Mouse (Mus musculus): ENCODE data around the gene Alg13. TPM values are rescaled to one million over a fixed set of nuclear protein-coding genes. Genes with fewer than 3 reads are reported as not detected.

Gene Alg13
- polyA plus RNA-seq, 1 experiment from 2014 or later = 11.1 TPM

DNA sequence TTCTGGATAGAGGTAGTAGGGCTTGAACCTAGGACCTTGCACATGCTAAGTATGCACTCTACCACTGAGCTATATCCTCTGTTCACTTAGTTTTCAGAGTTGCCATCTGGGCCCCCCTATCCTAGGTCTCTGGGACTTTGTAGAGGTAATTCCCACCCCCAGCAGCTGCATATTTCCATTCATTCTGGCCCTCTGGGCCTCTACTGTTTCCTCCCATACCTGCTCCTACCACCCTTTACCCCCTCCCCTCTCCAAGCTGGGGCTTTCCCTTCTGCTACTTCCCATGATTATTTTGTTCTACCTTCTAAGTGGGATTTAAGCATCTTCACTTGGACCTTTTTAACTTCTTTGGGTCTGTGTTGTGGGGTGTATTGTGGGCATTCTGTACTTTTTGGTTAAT, 7.8 kb downstream of the Alg13 start:
- H3K36me3 ChIP-seq (ENCODE audit: control insufficient read depth, insufficient read depth, low read length) = no peaks in the 10 kb centered on the region
- H3K9me3 ChIP-seq (replicated peaks; ENCODE audit: control insufficient read depth, low read length, poor library complexity, severe bottlenecking) = no peaks in the 10 kb centered on the region
- H3K27me3 ChIP-seq (ENCODE audit: control insufficient read depth, insufficient read depth, low read depth, low read length) = no peaks in the 10 kb centered on the region
- no peak overlapping the region for H3K9ac ChIP-seq (ENCODE audit: low read depth, low read length)
- H3K27ac ChIP-seq (ENCODE audit: low read length) = no peak overlapping the region
- H3K4me1 ChIP-seq (ENCODE audit: control insufficient read depth, insufficient read depth, low read length) = no peaks in the 10 kb centered on the region
- no peak overlapping the region for H3K4me3 ChIP-seq (ENCODE audit: low read depth, low read length)
- no peak overlapping the region for H3K4me2 ChIP-seq (ENCODE audit: low read length)
- ATAC-seq = no peak

DNA sequence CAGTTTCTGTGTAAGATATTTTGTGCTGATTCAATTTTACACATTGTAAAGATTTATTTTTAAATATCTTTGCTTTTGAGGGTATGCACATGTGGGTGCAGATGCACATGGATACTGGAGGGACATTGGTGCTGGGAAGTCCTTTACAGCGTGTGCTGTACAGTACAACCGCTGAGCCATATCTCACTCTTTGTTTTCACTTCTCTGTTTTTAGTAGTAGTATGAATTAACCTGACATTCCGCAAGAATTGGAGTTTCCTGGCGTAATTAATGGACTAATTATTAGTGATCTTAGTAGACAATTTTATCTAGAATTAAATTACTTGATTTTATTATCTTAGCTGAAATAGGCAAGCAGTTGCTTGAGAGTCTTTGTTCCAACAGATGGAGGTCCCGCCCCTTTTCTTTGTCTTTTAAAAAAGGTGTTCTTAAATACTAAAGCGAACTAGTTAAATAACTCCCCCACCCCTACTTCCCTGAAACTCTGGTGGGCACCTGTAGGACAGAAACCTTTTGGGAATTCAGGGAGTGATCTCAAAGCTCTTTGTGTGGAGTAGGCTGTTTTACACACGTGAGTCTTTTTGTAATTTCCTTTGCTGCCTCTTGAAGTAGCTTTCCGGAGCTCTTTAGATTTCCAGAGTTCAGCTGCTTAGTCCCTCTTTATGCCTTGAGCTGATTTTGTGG, 17.9 kb downstream of the Alg13 start:
- Histone ChIP-seq H3K9ac (ENCODE audit: low read depth, low read length) (no peak overlapping the region), H3K4me1 (ENCODE audit: control insufficient read depth, insufficient read depth, low read length) (no peaks in the 10 kb centered on the region), H3K27ac (ENCODE audit: low read length) (no peak overlapping the region), H3K4me3 (ENCODE audit: low read depth, low read length) (no peak overlapping the region), H3K9me3 (replicated peaks; ENCODE audit: control insufficient read depth, low read length, poor library complexity, severe bottlenecking) (no peaks in the 10 kb centered on the region), H3K4me2 (ENCODE audit: low read length) (no peak overlapping the region), H3K36me3 (ENCODE audit: control insufficient read depth, insufficient read depth, low read length) (no peaks in the 10 kb centered on the region), H3K27me3 (ENCODE audit: control insufficient read depth, insufficient read depth, low read depth, low read length) (no peaks in the 10 kb centered on the region)
- WGBS = 43% methylated on average over 8 of the region's 8 CpGs
- ATAC-seq = no peak

DNA sequence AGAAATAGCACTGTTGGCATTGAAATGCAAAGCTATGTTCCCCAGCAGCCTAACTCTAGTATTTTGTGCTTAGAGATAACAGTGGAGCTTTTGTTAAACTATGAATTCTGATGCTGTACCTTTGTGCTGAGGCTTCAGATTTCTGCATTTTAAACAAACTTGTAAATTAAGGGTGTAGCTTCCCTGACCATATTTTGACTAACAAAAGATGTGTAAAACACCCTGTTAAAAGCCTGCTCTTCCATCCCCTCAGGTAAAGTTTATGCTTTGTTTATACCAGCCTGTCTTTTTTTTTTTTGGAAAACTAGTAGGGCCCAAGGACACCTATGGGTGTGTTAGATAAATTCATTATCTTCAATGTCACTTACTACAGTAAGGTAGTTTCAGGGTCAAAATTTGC, 20.3 kb downstream of the Alg13 start:
- Histone ChIP-seq H3K36me3 (ENCODE audit: control insufficient read depth, insufficient read depth, low read length) (no peaks in the 10 kb centered on the region), H3K9me3 (replicated peaks; ENCODE audit: control insufficient read depth, low read length, poor library complexity, severe bottlenecking) (no peaks in the 10 kb centered on the region), H3K4me1 (ENCODE audit: control insufficient read depth, insufficient read depth, low read length) (no peaks in the 10 kb centered on the region), H3K27me3 (ENCODE audit: control insufficient read depth, insufficient read depth, low read depth, low read length) (no peaks in the 10 kb centered on the region), H3K9ac (ENCODE audit: low read depth, low read length) (no peak overlapping the region), H3K4me3 (ENCODE audit: low read depth, low read length) (no peak overlapping the region), H3K4me2 (ENCODE audit: low read length) (no peak overlapping the region), H3K27ac (ENCODE audit: low read length) (no peak overlapping the region)
- no peak for ATAC-seq

DNA sequence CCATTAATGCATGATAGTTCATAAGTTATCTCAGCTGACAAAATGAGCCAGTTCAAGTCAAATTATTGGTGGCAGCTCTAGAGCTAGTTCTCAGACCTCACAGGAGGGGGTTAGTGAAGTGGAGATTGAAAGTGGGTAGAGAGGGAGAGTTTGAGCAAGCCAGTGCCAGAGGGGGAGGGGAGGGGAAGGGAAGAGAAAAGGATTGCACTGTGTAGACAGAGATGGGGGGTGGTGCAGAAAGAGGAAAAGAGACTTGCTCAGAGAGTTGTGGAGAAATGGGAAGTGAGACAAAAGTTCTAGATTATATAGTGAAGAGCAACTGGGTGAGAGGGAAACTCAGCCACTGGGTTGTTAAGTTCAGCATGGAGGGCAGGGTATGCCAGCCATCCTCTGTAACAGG, 20.8 kb downstream of the Alg13 start:
- Histone ChIP-seq H3K36me3 (ENCODE audit: control insufficient read depth, insufficient read depth, low read length) (no peaks in the 10 kb centered on the region), H3K4me3 (ENCODE audit: low read depth, low read length) (no peak overlapping the region), H3K27me3 (ENCODE audit: control insufficient read depth, insufficient read depth, low read depth, low read length) (no peaks in the 10 kb centered on the region), H3K4me2 (ENCODE audit: low read length) (no peak overlapping the region), H3K9ac (ENCODE audit: low read depth, low read length) (no peak overlapping the region), H3K27ac (ENCODE audit: low read length) (no peak overlapping the region), H3K4me1 (ENCODE audit: control insufficient read depth, insufficient read depth, low read length) (no peaks in the 10 kb centered on the region), H3K9me3 (replicated peaks; ENCODE audit: control insufficient read depth, low read length, poor library complexity, severe bottlenecking) (no peaks in the 10 kb centered on the region)
- ATAC-seq = no peak

DNA sequence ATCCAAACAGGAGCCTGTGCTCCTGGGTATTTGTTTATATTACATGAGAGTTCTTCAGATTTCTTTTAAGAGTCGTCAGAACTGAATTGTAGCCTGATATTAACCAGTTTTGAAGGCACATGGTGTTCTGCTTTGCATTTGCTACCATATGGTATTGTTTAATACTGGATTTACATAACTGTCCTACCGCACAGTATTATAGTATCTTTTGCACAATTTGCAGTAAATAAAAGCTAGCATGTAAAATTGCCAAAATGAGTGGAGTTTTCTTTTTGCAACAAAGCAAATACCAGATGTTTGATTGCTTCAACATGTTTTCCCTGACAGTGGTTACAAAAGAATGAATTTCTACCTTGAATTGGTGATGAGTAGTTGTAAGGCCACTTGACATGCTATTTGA, 56.6 kb downstream of the Alg13 start:
- WGBS = 84% methylated on average over 2 of the region's 2 CpGs
- H3K27me3 ChIP-seq (ENCODE audit: control insufficient read depth, insufficient read depth, low read depth, low read length) = no peaks in the 10 kb centered on the region
- no peaks in the 10 kb centered on the region for H3K9me3 ChIP-seq (replicated peaks; ENCODE audit: control insufficient read depth, low read length, poor library complexity, severe bottlenecking)
- ATAC-seq = no peak
- H3K9ac ChIP-seq (ENCODE audit: low read depth, low read length) = no peak overlapping the region
- H3K4me3 ChIP-seq (ENCODE audit: low read depth, low read length) = no peak overlapping the region
- no peaks in the 10 kb centered on the region for H3K36me3 ChIP-seq (ENCODE audit: control insufficient read depth, insufficient read depth, low read length)
- no peak overlapping the region for H3K4me2 ChIP-seq (ENCODE audit: low read length)
- H3K27ac ChIP-seq (ENCODE audit: low read length) = no peak overlapping the region
- H3K4me1 ChIP-seq (ENCODE audit: control insufficient read depth, insufficient read depth, low read length) = no peaks in the 10 kb centered on the region

DNA sequence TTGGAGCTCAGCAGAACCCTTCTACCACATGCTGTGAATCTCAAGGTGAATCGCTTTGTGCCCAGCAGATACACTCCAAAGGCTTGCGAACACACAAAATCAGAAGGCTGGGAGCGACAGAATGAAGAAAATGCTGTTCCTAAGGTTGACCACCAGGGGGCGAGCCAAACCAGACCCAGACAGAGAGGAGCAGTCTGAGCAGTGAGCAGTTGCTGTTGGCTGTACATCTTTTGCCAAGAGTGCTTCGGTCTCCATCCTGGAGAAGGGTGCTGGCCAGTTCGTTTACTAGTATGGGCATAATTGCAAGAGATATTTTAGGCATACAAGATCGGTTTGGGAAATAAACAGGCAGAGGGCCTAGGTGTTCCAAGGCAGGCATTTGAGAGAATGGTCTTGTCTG, 85.9 kb downstream of the Alg13 start:
- Histone ChIP-seq H3K9me3 (replicated peaks; ENCODE audit: control insufficient read depth, low read length, poor library complexity, severe bottlenecking) (no peaks in the 10 kb centered on the region), H3K4me1 (ENCODE audit: control insufficient read depth, insufficient read depth, low read length) (no peaks in the 10 kb centered on the region), H3K36me3 (ENCODE audit: control insufficient read depth, insufficient read depth, low read length) (no peaks in the 10 kb centered on the region), H3K9ac (ENCODE audit: low read depth, low read length) (no peak overlapping the region), H3K4me2 (ENCODE audit: low read length) (no peak overlapping the region), H3K4me3 (ENCODE audit: low read depth, low read length) (no peak overlapping the region), H3K27me3 (ENCODE audit: control insufficient read depth, insufficient read depth, low read depth, low read length) (no peaks in the 10 kb centered on the region), H3K27ac (ENCODE audit: low read length) (no peak overlapping the region)
- WGBS = 33% methylated on average over 7 of the region's 7 CpGs
- peak; percentile 86 for ATAC-seq

- no peaks in the 10 kb centered on the region for H3K36me3 ChIP-seq (ENCODE audit: control insufficient read depth, insufficient read depth, low read length)
- 82% methylated on average over 5 of the region's 5 CpGs for WGBS
- H3K4me3 ChIP-seq (ENCODE audit: low read depth, low read length) = no peak overlapping the region
- no peak overlapping the region for H3K27ac ChIP-seq (ENCODE audit: low read length)
- no peak overlapping the region for H3K4me2 ChIP-seq (ENCODE audit: low read length)
- H3K4me1 ChIP-seq (ENCODE audit: control insufficient read depth, insufficient read depth, low read length) = no peaks in the 10 kb centered on the region
- no peaks in the 10 kb centered on the region for H3K9me3 ChIP-seq (replicated peaks; ENCODE audit: control insufficient read depth, low read length, poor library complexity, severe bottlenecking)
- H3K9ac ChIP-seq (ENCODE audit: low read depth, low read length) = no peak overlapping the region
- H3K27me3 ChIP-seq (ENCODE audit: control insufficient read depth, insufficient read depth, low read depth, low read length) = no peaks in the 10 kb centered on the region
- ATAC-seq = no peak
These were observed 90.4 kb downstream of the Alg13 start for GRCm38 (mm10) chrX:144408036-144408435.

GRCm38 (mm10) chrX:144420259-144420658, 102.7 kb downstream of the Alg13 start:
- no peak overlapping the region for H3K27ac ChIP-seq (ENCODE audit: low read length)
- no peaks in the 10 kb centered on the region for H3K36me3 ChIP-seq (ENCODE audit: control insufficient read depth, insufficient read depth, low read length)
- ATAC-seq = no peak
- WGBS = 52% methylated on average over 1 of the region's 1 CpGs
- no peak overlapping the region for H3K4me2 ChIP-seq (ENCODE audit: low read length)
- H3K4me1 ChIP-seq (ENCODE audit: control insufficient read depth, insufficient read depth, low read length) = no peaks in the 10 kb centered on the region
- H3K4me3 ChIP-seq (ENCODE audit: low read depth, low read length) = no peak overlapping the region
- no peaks in the 10 kb centered on the region for H3K9me3 ChIP-seq (replicated peaks; ENCODE audit: control insufficient read depth, low read length, poor library complexity, severe bottlenecking)
- H3K27me3 ChIP-seq (ENCODE audit: control insufficient read depth, insufficient read depth, low read depth, low read length) = no peaks in the 10 kb centered on the region
- no peak overlapping the region for H3K9ac ChIP-seq (ENCODE audit: low read depth, low read length)

GRCm38 (mm10) chrX:144421091-144421490, 103.5 kb downstream of the Alg13 start:
- Histone ChIP-seq H3K9me3 (replicated peaks; ENCODE audit: control insufficient read depth, low read length, poor library complexity, severe bottlenecking) (no peaks in the 10 kb centered on the region), H3K4me2 (ENCODE audit: low read length) (no peak overlapping the region), H3K9ac (ENCODE audit: low read depth, low read length) (no peak overlapping the region), H3K27ac (ENCODE audit: low read length) (no peak overlapping the region), H3K4me1 (ENCODE audit: control insufficient read depth, insufficient read depth, low read length) (no peaks in the 10 kb centered on the region), H3K4me3 (ENCODE audit: low read depth, low read length) (no peak overlapping the region), H3K27me3 (ENCODE audit: control insufficient read depth, insufficient read depth, low read depth, low read length) (no peaks in the 10 kb centered on the region), H3K36me3 (ENCODE audit: control insufficient read depth, insufficient read depth, low read length) (no peaks in the 10 kb centered on the region)
- ATAC-seq = no peak
- WGBS = 90% methylated on average over 1 of the region's 1 CpGs

Data from midbrain, embryonic 16.5 days (tissue).